Mouse (Mus musculus): ENCODE data around the gene Tspan5. TPM values are rescaled to one million over a fixed set of nuclear protein-coding genes. Genes with fewer than 3 reads are reported as not detected.

Gene Tspan5
- total and polyA plus RNA-seq, 3 experiments, result 28.1 to 35.1 TPM; not detected in 1

GRCm38 (mm10) chr3:138941604-138942003 lies 199.6 kb downstream of the Tspan5 start:
- Histone ChIP-seq H3K79me2 (ENCODE audit: control insufficient read depth, insufficient read depth, low read length, poor library complexity) (no peaks in the 10 kb centered on the region), H3K27me3 (ENCODE audit: control insufficient read depth in 1 of 2, insufficient read depth in 2 of 2, low read length in 2 of 2) (no peaks in the 10 kb centered on the region), H3K36me3 (ENCODE audit: control insufficient read depth in 1 of 2, insufficient read depth in 2 of 2, low read length in 2 of 2) (peaks cover 0 to 11% of the 10 kb centered on the region in 2 experiments; a peak in 2 of 4 replicates), H3K4me1 (ENCODE audit: control insufficient read depth in 1 of 2, insufficient read depth in 2 of 2, low read length in 2 of 2) (no peaks in the 10 kb centered on the region), H3K9me3 (replicated peaks; ENCODE audit: insufficient read depth, low read length) (no peaks in the 10 kb centered on the region), H3K4me3 (ENCODE audit: control insufficient read depth in 1 of 2, insufficient read depth in 1 of 2, low read depth in 2 of 2, low read length in 2 of 2) (no peak overlapping the region), H3K9ac (ENCODE audit: control insufficient read depth, low read depth, low read length, poor library complexity, severe bottlenecking) (no peak overlapping the region), H3K27ac (ENCODE audit: control insufficient read depth, low read depth, low read length) (no peak overlapping the region)
- no peak for DNase-seq (ENCODE audit: low read depth, low spot score)
- TF ChIP-seq HCFC1 (IDR thresholded peaks at IDR 0.05; ENCODE audit: low read depth, low read length) (no peak), MEF2A (IDR thresholded peaks at IDR 0.05; ENCODE audit: extremely low read depth, insufficient replicate concordance, low read depth, low read length, poor library complexity, severe bottlenecking) (no peak), ZC3H11A (IDR thresholded peaks at IDR 0.05; ENCODE audit: low read depth, low read length) (no peak), SIN3A (IDR thresholded peaks at IDR 0.05; ENCODE audit: low read length) (no peak), BHLHE40 (IDR thresholded peaks at IDR 0.05; ENCODE audit: borderline replicate concordance, low read depth, low read length) (no peak), POLR2AphosphoS2 (IDR thresholded peaks at IDR 0.05; ENCODE audit: low read length) (no peak), GABPA (IDR thresholded peaks at IDR 0.05; ENCODE audit: low read depth, low read length) (no peak), ZKSCAN1 (IDR thresholded peaks at IDR 0.05; ENCODE audit: low read depth, low read length) (no peak), RCOR1 (IDR thresholded peaks at IDR 0.05; ENCODE audit: low read depth, low read length) (no peak), CHD2 (IDR thresholded peaks at IDR 0.05; ENCODE audit: low read length) (no peak), USF1 (IDR thresholded peaks at IDR 0.05; ENCODE audit: low read depth, low read length) (no peak), UBTF (IDR thresholded peaks at IDR 0.05; ENCODE audit: borderline replicate concordance, insufficient read depth, low read depth, low read length) (no peak), TBP (IDR thresholded peaks at IDR 0.05; ENCODE audit: low read depth, low read length) (no peak)

- Histone ChIP-seq H3K9ac (ENCODE audit: control insufficient read depth, low read depth, low read length, poor library complexity, severe bottlenecking) (no peak overlapping the region), H3K36me3 (ENCODE audit: control insufficient read depth in 1 of 2, insufficient read depth in 2 of 2, low read length in 2 of 2) (peaks cover 0 to 11% of the 10 kb centered on the region in 2 experiments; a peak in 2 of 4 replicates), H3K4me1 (ENCODE audit: control insufficient read depth in 1 of 2, insufficient read depth in 2 of 2, low read length in 2 of 2) (no peaks in the 10 kb centered on the region), H3K79me2 (ENCODE audit: control insufficient read depth, insufficient read depth, low read length, poor library complexity) (no peaks in the 10 kb centered on the region), H3K9me3 (replicated peaks; ENCODE audit: insufficient read depth, low read length) (no peaks in the 10 kb centered on the region), H3K4me3 (ENCODE audit: control insufficient read depth in 1 of 2, insufficient read depth in 1 of 2, low read depth in 2 of 2, low read length in 2 of 2) (no peak overlapping the region), H3K27ac (ENCODE audit: control insufficient read depth, low read depth, low read length) (no peak overlapping the region), H3K27me3 (ENCODE audit: control insufficient read depth in 1 of 2, insufficient read depth in 2 of 2, low read length in 2 of 2) (no peaks in the 10 kb centered on the region)
- no peak for DNase-seq (ENCODE audit: low read depth, low spot score)
- TF ChIP-seq ELF1 (IDR thresholded peaks at IDR 0.05; ENCODE audit: low read depth, low read length) (no peak), MXI1 (IDR thresholded peaks at IDR 0.05; ENCODE audit: low read depth, low read length) (no peak), EP300 (IDR thresholded peaks at IDR 0.05; ENCODE audit: low read depth in 1 of 2, low read length in 2 of 2) (no peak), MEF2A (IDR thresholded peaks at IDR 0.05; ENCODE audit: extremely low read depth, insufficient replicate concordance, low read depth, low read length, poor library complexity, severe bottlenecking) (no peak), USF1 (IDR thresholded peaks at IDR 0.05; ENCODE audit: low read depth, low read length) (no peak)
These were observed 203.5 kb downstream of the Tspan5 start for GRCm38 (mm10) chr3:138945516-138945915.

Measured in MEL (cell line).